Comparison of ENCODE assay signal across 13 mouse cellular contexts in genomic region chr2:142832617-142833422, GRCm38 (mm10).
DNase-seq lines count a peak whose midpoint lies in the region; ATAC-seq and TF ChIP-seq lines count a peak whose summit lies in the region.
"Had no signal": no experiment of that assay in that cellular context is flagged by ENCODE, and none has a peak within 500 bp of the region (broad histone marks: within the 10 kb centered on the region; RNA-seq: fewer than 3 reads in every experiment).

No protein-coding gene starts in this region.

- no peaks in the 10 kb centered on the region for H3K36me3 ChIP-seq in forebrain, embryonic 11.5 days (ENCODE audit: control insufficient read depth, insufficient read depth, low read length)
- no peaks in the 10 kb centered on the region; the same call in 1 of the 2 replicates for H3K36me3 ChIP-seq in forebrain, embryonic 16.5 days (ENCODE audit: control insufficient read depth, insufficient read depth)
- no peaks in the 10 kb centered on the region for H3K36me3 ChIP-seq in kidney, embryonic 15.5 days
- H3K36me3 ChIP-seq in stomach, embryonic 14.5 days (ENCODE audit: control insufficient read depth, insufficient read depth, low read length), result no peaks in the 10 kb centered on the region; the same call in 1 of the 2 replicates
- H3K36me3 ChIP-seq in stomach, postnatal 0 days (ENCODE audit: control insufficient read depth, insufficient read depth, low read length), result no peaks in the 10 kb centered on the region
- no peaks in the 10 kb centered on the region for H3K36me3 ChIP-seq in stomach, embryonic 16.5 days (ENCODE audit: control insufficient read depth, insufficient read depth, low read length)

- TF ChIP-seq CTCF in stomach, postnatal 0 days (IDR thresholded peaks at IDR 0.05; ENCODE audit: low read depth), result no peak

- TF ChIP-seq EP300 in stomach, postnatal 0 days (optimal IDR thresholded peaks at IDR 0.05), result no peak

- no peak overlapping the region for H3K27ac ChIP-seq in forebrain, embryonic 11.5 days (ENCODE audit: low read depth, low read length)
- no peak overlapping the region for H3K27ac ChIP-seq in forebrain, embryonic 16.5 days (ENCODE audit: low read length)
- 0 out of 2 replicates have a peak overlapping the region, but pooled peaks have one; percentile 16 for H3K27ac ChIP-seq in kidney, embryonic 15.5 days
- peak overlapping the region; percentile 44; the same call in 1 of the 2 replicates for H3K27ac ChIP-seq in stomach, embryonic 14.5 days (ENCODE audit: low read length)
- H3K27ac ChIP-seq in stomach, postnatal 0 days (replicated peaks), result no peak overlapping the region
- H3K27ac ChIP-seq in stomach, embryonic 16.5 days (ENCODE audit: low read length), result peak overlapping the region; percentile 32; the same call in 1 of the 2 replicates

- H3K4me2 ChIP-seq in forebrain, embryonic 11.5 days (ENCODE audit: low read depth, low read length, severe bottlenecking), result no peak overlapping the region
- no peak overlapping the region for H3K4me2 ChIP-seq in forebrain, embryonic 16.5 days (ENCODE audit: low read length)
- H3K4me2 ChIP-seq in kidney, embryonic 15.5 days, result no peak overlapping the region
- H3K4me2 ChIP-seq in stomach, embryonic 14.5 days (replicated peaks; ENCODE audit: low read depth, low read length), result no peak overlapping the region
- H3K4me2 ChIP-seq in stomach, postnatal 0 days (replicated peaks; ENCODE audit: low read depth), result no peak overlapping the region
- H3K4me2 ChIP-seq in stomach, embryonic 16.5 days (ENCODE audit: low read depth, low read length), result no peak overlapping the region

- no peak overlapping the region for H3K4me3 ChIP-seq in forebrain, embryonic 11.5 days (ENCODE audit: low read depth, low read length)
- no peak overlapping the region for H3K4me3 ChIP-seq in forebrain, embryonic 16.5 days (replicated peaks; ENCODE audit: low read length)
- no peak overlapping the region for H3K4me3 ChIP-seq in kidney, embryonic 15.5 days (replicated peaks)
- no peak overlapping the region for H3K4me3 ChIP-seq in stomach, embryonic 14.5 days (ENCODE audit: low read depth, low read length)
- no peak overlapping the region for H3K4me3 ChIP-seq in stomach, postnatal 0 days (ENCODE audit: low read depth, low read length)
- H3K4me3 ChIP-seq in stomach, embryonic 16.5 days (replicated peaks; ENCODE audit: low read length), result no peak overlapping the region

- no peak for DNase-seq in forebrain, embryonic 11.5 days (ENCODE audit: low spot score)
- no peak for DNase-seq in kidney, adult 8-10 months
- DNase-seq in stomach, postnatal 0 days (ENCODE audit: low spot score), result no peak
- no peak for DNase-seq in liver
- DNase-seq: adrenal gland, postnatal 36 days; B cell, adult 2 months; layer of hippocampus, postnatal 36 days; lung, postnatal 36 days had no signal

- no peaks in the 10 kb centered on the region for H3K27me3 ChIP-seq in forebrain, embryonic 11.5 days (ENCODE audit: control insufficient read depth, insufficient read depth, low read length)
- H3K27me3 ChIP-seq in forebrain, embryonic 16.5 days (replicated peaks; ENCODE audit: control insufficient read depth, insufficient read depth, low read length), result no peaks in the 10 kb centered on the region
- H3K27me3 ChIP-seq in kidney, embryonic 15.5 days, result no peaks in the 10 kb centered on the region
- H3K27me3 ChIP-seq in stomach, embryonic 14.5 days (ENCODE audit: control insufficient read depth, insufficient read depth, low read length), result no peaks in the 10 kb centered on the region
- H3K27me3 ChIP-seq in stomach, postnatal 0 days (ENCODE audit: control insufficient read depth, insufficient read depth, low read length), result no peaks in the 10 kb centered on the region
- H3K27me3 ChIP-seq in stomach, embryonic 16.5 days (ENCODE audit: control insufficient read depth, insufficient read depth, low read length), result no peaks in the 10 kb centered on the region

- 52% methylated on average over 10 of the region's 10 CpGs for WGBS in forebrain, embryonic 11.5 days
- 45% methylated on average over 10 of the region's 10 CpGs for WGBS in forebrain, embryonic 16.5 days
- WGBS in kidney, embryonic 15.5 days, result 64% methylated on average over 10 of the region's 10 CpGs
- WGBS in stomach, embryonic 14.5 days, result 58% methylated on average over 10 of the region's 10 CpGs
- whole genome bisulfite sequencing in stomach, postnatal 0 days, result 53% methylated on average over 10 of the region's 10 CpGs
- WGBS in stomach, embryonic 16.5 days, result 65% methylated on average over 10 of the region's 10 CpGs

- peak; percentile 74 for ATAC-seq in forebrain, embryonic 11.5 days (replicated peaks; ENCODE audit: low FRiP score)
- no peak for ATAC-seq in forebrain, embryonic 16.5 days
- ATAC-seq in kidney, embryonic 15.5 days (replicated peaks; ENCODE audit: low FRiP score), result peak; percentile 74
- peak; percentile 38; the same call in 1 of the 2 replicates for ATAC-seq in stomach, embryonic 14.5 days (ENCODE audit: insufficient number of reproducible peaks, insufficient read depth, low FRiP score, low read depth)
- no peak for ATAC-seq in stomach, postnatal 0 days (ENCODE audit: low FRiP score, low TSS enrichment)
- ATAC-seq in stomach, embryonic 16.5 days (ENCODE audit: insufficient read depth, low FRiP score), result peak; percentile 63; the same call in 1 of the 2 replicates
- ATAC-seq: inflammation-experienced regulatory T-cells, adult 6 months had no signal

- H3K4me1 ChIP-seq in forebrain, embryonic 11.5 days (replicated peaks; ENCODE audit: control insufficient read depth, insufficient read depth, low read length), result no peaks in the 10 kb centered on the region
- no peaks in the 10 kb centered on the region for H3K4me1 ChIP-seq in forebrain, embryonic 16.5 days (replicated peaks; ENCODE audit: control insufficient read depth, insufficient read depth, low read length)
- 0 out of 2 replicates have a peak, but pooled peaks cover 5% of the 10 kb centered on the region for H3K4me1 ChIP-seq in kidney, embryonic 15.5 days
- H3K4me1 ChIP-seq in stomach, embryonic 14.5 days (ENCODE audit: control insufficient read depth, insufficient read depth, low read length), result no peaks in the 10 kb centered on the region
- H3K4me1 ChIP-seq in stomach, postnatal 0 days (replicated peaks; ENCODE audit: control insufficient read depth, insufficient read depth), result no peaks in the 10 kb centered on the region
- no peaks in the 10 kb centered on the region for H3K4me1 ChIP-seq in stomach, embryonic 16.5 days (ENCODE audit: control insufficient read depth, insufficient read depth, low read length)

- no peak overlapping the region for H3K9ac ChIP-seq in forebrain, embryonic 11.5 days (ENCODE audit: low read length)
- H3K9ac ChIP-seq in forebrain, embryonic 16.5 days (replicated peaks; ENCODE audit: low read depth, low read length), result no peak overlapping the region
- H3K9ac ChIP-seq in kidney, embryonic 15.5 days, result no peak overlapping the region
- no peak overlapping the region for H3K9ac ChIP-seq in stomach, embryonic 14.5 days (replicated peaks; ENCODE audit: low read depth, low read length)
- H3K9ac ChIP-seq in stomach, postnatal 0 days (ENCODE audit: low read length), result no peak overlapping the region
- no peak overlapping the region for H3K9ac ChIP-seq in stomach, embryonic 16.5 days (ENCODE audit: low read length)

- no peaks in the 10 kb centered on the region for H3K9me3 ChIP-seq in forebrain, embryonic 11.5 days (ENCODE audit: control insufficient read depth, low read length)
- H3K9me3 ChIP-seq in forebrain, embryonic 16.5 days (ENCODE audit: control insufficient read depth, low read length), result no peaks in the 10 kb centered on the region
- no peaks in the 10 kb centered on the region for H3K9me3 ChIP-seq in kidney, embryonic 15.5 days (replicated peaks)
- no peaks in the 10 kb centered on the region for H3K9me3 ChIP-seq in stomach, embryonic 14.5 days (ENCODE audit: control insufficient read depth, low read depth, low read length)
- H3K9me3 ChIP-seq in stomach, postnatal 0 days (ENCODE audit: control insufficient read depth, low read length), result no peaks in the 10 kb centered on the region
- no peaks in the 10 kb centered on the region for H3K9me3 ChIP-seq in stomach, embryonic 16.5 days (replicated peaks; ENCODE audit: control insufficient read depth, low read length)

Comparison
In these comparisons a context has a peak if more than half of its experiments do, and no peak if none do; other contexts are left out.
1. ATAC-seq: peak in forebrain, embryonic 11.5 days (single experiment), kidney, embryonic 15.5 days (single experiment), stomach, embryonic 14.5 days (single experiment) and stomach, embryonic 16.5 days (single experiment); none in forebrain, embryonic 16.5 days (single experiment) and stomach, postnatal 0 days (single experiment).
2. H3K27ac ChIP-seq: peak in kidney, embryonic 15.5 days (single experiment), stomach, embryonic 14.5 days (single experiment) and stomach, embryonic 16.5 days (single experiment); none in forebrain, embryonic 11.5 days (single experiment), forebrain, embryonic 16.5 days (single experiment) and stomach, postnatal 0 days (single experiment).